Mouse (Mus musculus) frontal cortex, postnatal 10 days (tissue): ENCODE measurements at regions not wholly inside any gene's neighbourhood (a gene's known extent, or its start where the extent isn't known, plus 50 kb on each side); places are given as distances from the start of the nearest gene placed in this dataset.
A peak's percentile ranks its signal among the peaks of the same experiment; 100 is the strongest.

ENCODE experiments used
- DNase-seq, 2 experiments: peaks; one replicate each; pipeline ENCODE4 v3.0.0; 2022; ENCODE audit warnings: low spot score in 2 of 2, mixed read lengths in 1 of 2

DNA sequence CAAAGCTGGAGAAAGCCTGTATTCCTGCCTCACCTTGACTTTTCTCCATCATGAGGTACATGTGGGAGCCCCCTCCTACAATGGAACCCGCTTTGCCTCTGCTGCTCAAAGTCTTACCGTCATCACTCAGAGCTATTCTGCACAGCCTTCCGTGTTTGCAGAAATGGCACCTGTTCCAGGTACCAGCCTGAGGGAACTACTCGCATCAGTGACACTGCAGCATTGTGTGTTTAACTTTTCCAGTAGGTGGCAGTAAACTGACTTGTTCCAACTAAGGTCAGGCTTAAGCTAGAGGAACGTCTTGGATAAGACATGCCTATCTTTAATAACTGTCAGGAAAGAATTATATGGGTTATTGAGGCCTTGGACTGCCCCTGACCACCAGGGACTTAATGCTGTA, 71.4 kb downstream of the Fam173b start:
- no peak for DNase-seq

DNA sequence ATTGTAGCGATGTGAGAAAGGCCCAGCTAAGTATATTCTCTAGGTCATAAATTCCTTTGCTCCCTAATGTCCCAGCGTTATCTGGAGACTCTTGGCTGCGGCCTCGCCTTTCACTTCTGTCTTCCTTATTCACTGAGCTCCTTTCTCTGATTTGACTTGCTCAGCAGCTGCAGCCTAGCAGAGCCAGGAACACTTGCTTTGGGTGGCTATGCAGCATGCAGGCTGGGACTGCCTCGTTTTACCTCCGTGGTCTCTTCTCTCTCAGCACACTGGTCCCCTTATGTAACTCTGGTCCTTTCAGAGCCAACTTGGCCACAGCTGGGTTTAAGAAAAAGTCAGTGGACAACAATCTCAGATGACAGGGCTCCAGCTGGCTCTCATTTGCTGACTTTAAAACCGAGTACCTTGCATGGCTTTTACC, 75.1 kb downstream of the Fam173b start:
- DNase-seq = peak in 1 of 2 experiments; percentile 10

GRCm38 (mm10) chr15:31693109-31693508, 91.5 kb downstream of the Fam173b start:
- DNase-seq = no peak

DNA sequence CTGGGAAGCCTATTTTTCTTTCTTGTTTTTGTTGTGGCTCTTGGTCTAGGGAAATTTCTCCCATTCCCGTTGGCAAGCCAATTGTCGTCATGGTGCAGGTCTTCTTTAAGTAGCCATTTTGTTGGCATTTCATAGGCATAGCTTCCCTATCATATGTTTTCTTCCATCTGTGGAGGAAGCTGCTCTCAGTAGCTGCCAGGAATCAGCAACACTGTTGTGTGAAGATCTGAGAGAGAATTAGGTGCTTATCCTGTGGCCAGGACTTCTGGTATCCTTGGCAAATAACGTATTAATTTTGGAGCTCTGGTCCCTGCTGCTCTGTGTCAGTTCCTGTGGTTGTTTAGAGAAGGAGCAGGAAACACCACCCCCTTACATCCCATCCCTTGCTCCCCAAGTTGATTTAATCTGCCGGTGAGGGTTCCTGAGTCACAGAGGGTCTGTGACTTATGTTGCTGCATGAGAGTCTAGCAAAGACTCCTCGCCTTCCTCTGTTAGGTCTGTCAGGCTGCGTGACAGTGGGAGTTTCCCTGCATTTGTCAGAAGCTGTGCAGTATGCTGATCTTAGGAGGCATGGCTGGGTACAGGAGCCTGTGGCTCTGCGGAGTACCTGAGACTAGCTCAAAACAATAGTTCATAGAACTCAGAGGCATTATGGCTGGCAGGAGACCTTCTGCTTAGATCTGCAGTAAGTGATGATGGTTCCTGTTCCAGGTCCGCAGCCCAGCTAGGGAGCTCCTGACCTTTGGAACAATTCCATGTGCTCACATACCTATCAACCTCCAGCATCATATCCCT, 93.4 kb downstream of the Fam173b start:
- no peak for DNase-seq

- no peak for DNase-seq
These were observed 101.7 kb downstream of the Fam173b start for GRCm38 (mm10) chr15:31703400-31703799.

- no peak for DNase-seq
These were observed 105.8 kb downstream of the Fam173b start for GRCm38 (mm10) chr15:31707416-31707815.

DNA sequence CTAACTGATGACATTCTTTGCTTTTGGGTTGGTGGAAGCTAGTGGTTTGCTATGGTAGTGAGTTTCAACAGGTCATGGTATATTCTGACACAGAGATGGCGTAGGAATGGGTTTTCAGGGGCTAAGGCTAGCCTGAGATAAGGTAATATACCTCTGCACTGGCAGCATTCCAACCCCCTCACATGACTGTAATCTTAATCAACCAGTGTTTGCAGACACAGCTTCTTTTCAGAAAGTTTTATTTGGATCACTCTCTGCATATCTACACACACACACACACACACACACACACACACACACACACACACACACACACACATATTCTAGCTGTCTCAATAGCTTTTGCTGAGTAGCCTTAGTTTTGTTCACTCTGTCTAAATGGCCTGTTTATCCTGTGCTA, 119.4 kb downstream of the Fam173b start:
- DNase-seq = no peak

- no peak for DNase-seq
These were observed 120.8 kb downstream of the Fam173b start for GRCm38 (mm10) chr15:31722429-31722828.

DNA sequence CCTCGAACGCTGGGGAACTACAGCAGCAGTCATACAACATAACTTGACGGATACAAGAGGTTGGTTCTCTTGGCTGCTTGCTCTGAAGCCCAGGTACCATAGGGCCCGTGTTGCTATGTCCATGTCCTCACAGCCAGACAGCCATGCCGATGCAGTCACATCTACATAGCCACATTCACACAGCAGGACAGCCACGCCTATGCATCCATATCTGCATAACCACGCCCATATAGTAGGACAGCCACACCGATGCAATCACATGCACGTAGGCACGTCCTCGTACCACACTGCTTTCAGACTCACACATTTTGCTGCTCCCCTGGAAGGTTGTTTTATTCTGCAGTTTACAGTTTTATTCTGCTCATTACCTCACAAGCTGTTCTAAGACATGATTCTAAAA, 122.6 kb downstream of the Fam173b start:
- DNase-seq = no peak

DNA sequence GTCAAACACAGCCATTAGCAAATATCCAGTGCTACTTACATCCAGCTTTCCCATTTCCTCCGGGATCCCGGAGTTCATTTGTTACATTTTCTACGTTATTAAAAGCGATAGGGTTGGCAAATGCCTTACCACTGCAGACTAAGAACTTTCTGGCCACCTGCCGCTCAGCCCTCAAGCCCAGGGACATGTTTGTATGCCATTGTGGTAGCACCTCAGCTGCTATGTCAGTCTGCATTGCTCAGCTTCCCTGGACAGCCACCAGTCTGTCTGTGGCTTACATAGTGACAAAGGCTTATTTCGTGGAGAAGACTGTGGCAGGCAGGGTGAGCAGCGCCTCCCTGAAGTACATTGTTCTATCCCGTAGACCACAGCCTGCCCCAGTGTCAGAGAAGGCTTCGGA, 127.5 kb downstream of the Fam173b start:
- DNase-seq = no peak

DNA sequence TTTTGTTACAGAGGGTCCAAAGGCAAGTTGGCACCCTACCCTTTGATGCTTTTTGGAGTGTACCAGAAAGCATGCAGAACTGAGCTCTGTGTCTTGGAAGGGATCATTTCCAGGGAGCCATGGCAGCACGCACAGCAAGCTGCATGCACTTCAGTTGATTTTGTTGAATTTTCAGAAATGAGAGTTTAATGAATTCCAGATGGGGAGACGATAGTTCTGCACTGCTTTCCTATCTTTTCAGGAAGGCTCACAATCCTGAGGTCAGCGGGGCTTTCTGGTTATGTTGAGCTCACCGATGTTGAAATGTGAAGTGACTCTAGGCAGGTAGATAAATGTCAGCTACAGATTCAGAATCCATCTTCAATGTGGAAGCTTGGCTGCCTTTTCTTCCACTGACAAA, 140.0 kb downstream of the Fam173b start:
- no peak for DNase-seq

DNA sequence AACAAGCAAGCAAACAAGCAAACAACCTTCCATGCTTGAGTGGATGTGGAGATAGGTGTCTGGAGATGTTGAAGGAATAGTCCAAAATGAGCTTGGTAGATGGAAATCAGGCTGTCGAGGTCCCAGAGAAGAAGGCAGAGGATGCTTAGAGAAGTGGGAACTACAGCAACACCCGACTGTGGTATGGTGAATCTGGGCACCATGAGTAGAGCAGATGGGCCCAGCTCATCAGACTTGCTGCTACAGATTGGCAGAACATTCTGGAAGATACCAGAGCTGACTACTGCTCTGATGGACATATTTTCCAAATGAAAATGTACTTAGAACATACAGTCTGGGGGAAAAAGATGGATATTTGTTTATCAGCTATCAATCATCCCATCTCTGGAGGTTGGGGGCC, 142.9 kb downstream of the Fam173b start:
- DNase-seq = no peak

- no peak for DNase-seq
These were observed 151.0 kb downstream of the Fam173b start for GRCm38 (mm10) chr15:31752632-31753031.

DNA sequence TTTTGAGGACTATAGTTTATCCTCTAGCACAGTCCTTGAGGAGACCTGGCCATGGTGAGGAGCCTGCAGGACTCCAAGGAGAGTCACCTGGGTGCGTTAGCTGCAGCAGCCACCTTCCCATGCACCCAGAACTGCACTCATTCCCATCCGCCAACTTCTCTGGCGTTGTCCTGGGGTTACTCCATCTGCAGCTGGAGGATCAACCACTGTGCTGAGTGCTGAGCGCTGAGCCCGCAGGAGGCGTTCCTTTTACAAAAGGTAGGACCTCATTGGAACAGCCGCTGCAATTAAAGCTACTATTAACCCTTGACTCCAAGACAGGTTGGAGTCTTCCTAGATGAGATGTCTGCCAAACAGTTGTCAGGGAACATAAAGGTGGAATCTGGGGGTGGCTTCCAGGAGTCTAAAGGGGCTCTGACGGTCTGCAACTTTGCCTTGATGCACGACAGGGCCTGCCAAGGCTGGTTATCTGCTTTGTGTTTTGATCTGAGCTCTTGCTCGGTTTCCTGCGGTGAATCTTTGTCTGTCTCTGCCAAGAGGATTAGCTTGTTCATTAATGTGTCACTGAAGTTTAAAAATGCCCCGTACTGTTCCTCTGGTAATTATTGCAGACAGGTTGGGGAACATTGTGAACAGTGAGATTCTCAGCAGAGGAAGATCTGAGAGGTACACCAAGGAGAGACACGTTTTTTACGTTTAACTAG, 152.1 kb downstream of the Fam173b start:
- no peak for DNase-seq

GRCm38 (mm10) chr15:31768959-31769844, 167.6 kb downstream of the Fam173b start:
- no peak for DNase-seq

DNA sequence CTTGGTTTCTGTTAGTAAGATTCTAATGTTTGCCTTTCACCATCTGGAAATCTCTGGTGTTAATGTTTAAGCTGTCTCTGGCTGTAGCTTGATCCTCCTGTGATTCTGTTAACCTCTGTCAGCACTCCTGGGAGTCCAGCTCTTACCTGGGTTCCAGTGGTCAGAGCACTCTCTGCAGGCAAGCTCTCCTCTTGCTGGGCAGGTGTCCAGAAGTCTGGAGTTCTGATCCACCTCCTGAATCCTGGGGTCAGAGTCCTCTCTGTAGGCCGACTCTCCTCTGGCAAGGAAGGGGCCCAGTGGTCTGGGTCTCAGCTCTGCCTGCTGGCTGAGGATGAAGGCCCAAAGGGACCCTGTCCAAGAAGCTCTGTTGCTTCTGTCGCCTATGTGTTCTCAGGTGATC, 181.4 kb downstream of the Fam173b start:
- DNase-seq = no peak

DNA sequence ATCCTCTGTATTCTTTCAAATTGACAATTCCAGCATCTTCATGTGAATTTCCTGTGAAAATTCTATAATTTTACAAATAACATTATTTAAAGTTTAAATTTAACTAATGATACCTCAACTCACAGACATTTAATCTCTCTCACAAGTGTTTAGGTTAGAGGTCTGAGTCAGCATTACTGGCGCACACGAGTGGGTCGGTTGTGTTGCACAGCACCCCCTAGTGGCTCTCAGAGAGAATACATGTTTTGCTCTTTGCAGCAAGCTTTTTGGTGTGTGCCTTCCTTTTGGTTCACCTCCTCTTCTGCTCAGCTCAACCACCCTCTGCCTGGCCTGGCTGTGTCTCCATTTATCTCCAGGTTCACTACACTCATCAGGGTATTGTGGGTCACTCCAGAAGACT, 183.4 kb downstream of the Fam173b start:
- DNase-seq = no peak

GRCm38 (mm10) chr15:31798863-31799262, 197.2 kb downstream of the Fam173b start:
- DNase-seq = peak; percentile 8 to 34

DNA sequence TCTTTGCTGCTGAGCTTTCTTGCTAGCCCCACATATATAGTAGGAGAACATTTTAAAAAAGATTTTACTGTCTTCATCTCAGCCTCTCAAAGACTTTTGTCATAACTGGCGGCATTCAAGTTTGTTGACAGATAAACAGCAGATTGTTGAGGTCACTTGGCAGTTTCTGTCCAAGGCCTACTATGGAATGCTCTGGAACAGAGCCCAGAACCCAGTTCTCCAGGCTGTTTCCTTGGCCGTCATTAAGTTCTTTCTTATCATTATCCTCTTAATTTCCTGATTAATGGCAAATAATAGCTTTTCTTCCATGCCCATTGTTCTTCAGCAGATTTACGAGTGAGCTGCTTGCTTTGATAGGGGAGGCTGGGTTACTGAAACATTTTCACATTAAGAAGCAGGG, 203.9 kb downstream of the Fam173b start:
- DNase-seq = no peak

DNA sequence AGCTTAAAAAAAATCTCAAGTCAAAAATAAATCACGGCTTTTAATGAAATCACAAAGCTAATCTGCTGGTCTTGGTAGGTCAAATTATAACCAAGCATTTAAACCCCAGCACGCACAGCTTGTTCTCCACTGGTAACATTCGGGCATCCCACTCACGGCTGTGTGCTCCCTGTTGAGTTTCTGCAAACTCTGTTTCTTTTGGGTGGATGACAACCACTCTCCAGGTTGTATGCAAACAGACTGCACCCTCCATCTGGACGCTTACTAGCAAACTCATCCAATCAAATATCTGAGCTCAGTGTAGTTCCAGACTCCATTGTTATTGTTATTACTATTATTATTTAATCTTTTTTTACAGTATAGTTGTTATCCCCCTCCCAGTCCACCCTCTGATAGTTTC, 213.9 kb downstream of the Fam173b start:
- no peak for DNase-seq

DNA sequence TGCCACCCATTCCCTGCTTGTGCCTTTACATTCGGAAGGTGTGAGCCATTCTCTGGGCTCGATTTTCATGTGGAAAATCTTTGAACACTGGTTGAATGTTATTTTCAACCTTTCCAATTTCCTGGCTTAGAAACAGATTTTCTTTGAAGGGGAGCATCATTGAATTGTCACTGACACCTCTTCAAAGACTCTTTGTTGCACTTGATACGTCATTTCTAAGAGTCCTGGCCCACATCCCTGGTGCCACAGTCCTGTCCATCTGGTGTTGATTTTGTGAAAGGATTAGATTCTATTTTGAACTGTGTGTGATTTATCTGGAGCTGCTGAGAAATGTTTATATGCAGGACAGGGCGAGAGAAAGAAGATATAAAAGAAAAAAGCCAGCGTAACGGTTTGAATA, 217.6 kb downstream of the Fam173b start:
- DNase-seq = no peak

DNA sequence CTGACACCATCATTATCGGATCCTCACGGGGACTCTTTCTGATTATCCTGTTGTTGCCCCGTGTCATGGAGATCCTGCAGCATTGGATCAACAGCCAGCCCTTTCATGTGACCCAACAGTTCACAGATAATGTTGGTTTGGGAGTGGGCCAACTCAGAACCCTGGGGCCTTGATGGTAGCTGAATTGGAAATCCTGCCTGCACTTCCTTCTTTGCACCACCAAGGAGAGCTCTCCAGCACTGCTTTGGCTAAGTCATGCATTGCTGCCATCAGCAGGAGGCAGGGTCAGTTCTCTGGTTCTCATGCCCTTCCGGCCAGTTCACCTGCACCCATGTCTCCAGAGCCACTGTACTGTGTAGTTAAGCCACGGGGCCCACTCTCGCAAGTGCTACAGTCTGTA, 225.6 kb downstream of the Fam173b start:
- DNase-seq = no peak
